In genomic region chr15:51696344-51697016, GRCm38 (mm10) we compare ENCODE assay signal across 8 mouse cellular contexts.
DNase-seq lines count a peak whose midpoint lies in the region; ATAC-seq and TF ChIP-seq lines count a peak whose summit lies in the region.

No protein-coding gene starts in this region.

- peak; percentile 39 for DNase-seq in layer of hippocampus, adult 11-12 months (ENCODE audit: low spot score)
- no peak for DNase-seq in layer of hippocampus, adult 9-10 months (ENCODE audit: low spot score)
- DNase-seq in ES-CJ7 (ENCODE audit: low read depth, low spot score) = peak; percentile 51
- DNase-seq in gastrocnemius, adult 2 months = peak; percentile 78
- DNase-seq in layer of hippocampus, adult 8-10 months (ENCODE audit: low spot score in 2 of 2) = peak; percentile 9 to 38
- peak; percentile 20 to 34 for DNase-seq in urinary bladder, postnatal 36 days (ENCODE audit: low spot score in 2 of 2)

- intact Hi-C loops in gastrocnemius, adult 2 months (cut with DNase I) = loop anchor here (1.0 to 2.0 kb wide), 3 partner anchors 103 to 203 kb away; no protein-coding TSS in a partner anchor

- no peak overlapping the region for H3K27ac ChIP-seq in bone marrow macrophage, adult 2 months (ENCODE audit: insufficient read depth, low read depth, low read length)
- no peak overlapping the region for H3K27ac ChIP-seq in gastrocnemius, adult 2 months

- TF ChIP-seq POLR2A in bone marrow macrophage, adult 2 months (IDR thresholded peaks at IDR 0.05; ENCODE audit: borderline replicate concordance, low read depth, low read length) = no peak

- no peak overlapping the region for H3K4me3 ChIP-seq in bone marrow macrophage, adult 2 months (ENCODE audit: insufficient read depth, low read length)
- no peak overlapping the region for H3K4me3 ChIP-seq in gastrocnemius, adult 2 months

- ATAC-seq in megakaryocyte progenitor cell, adult 5-6 weeks (replicated peaks; ENCODE audit: poor library complexity) = peak; percentile 78

- peak; percentile 66 for TF ChIP-seq CTCF in bone marrow macrophage, adult 2 months (IDR thresholded peaks at IDR 0.05; ENCODE audit: low read depth, low read length)
- peak; percentile 92 for TF ChIP-seq CTCF in gastrocnemius, adult 2 months (IDR thresholded peaks at IDR 0.05)

- no peaks in the 10 kb centered on the region for H3K4me1 ChIP-seq in bone marrow macrophage, adult 2 months (ENCODE audit: control insufficient read depth, insufficient read depth, low read length)
